Comparison of ENCODE assay signal across 8 mouse cellular contexts in genomic region chr3:58122456-58123359, GRCm38 (mm10).
A peak's percentile ranks its signal among the peaks of the same experiment; 100 is the strongest.
DNase-seq lines count a peak whose midpoint lies in the region; ATAC-seq lines count a peak whose summit lies in the region.

No protein-coding gene starts in this region.

- peak; percentile 30; the same call in 1 of the 2 replicates for ATAC-seq in embryonic facial prominence, embryonic 13.5 days (ENCODE audit: insufficient number of reproducible peaks, insufficient read depth, low FRiP score, low TSS enrichment, low read depth)
- peak; percentile 87 for ATAC-seq in kidney, embryonic 14.5 days (ENCODE audit: low FRiP score, low TSS enrichment)
- ATAC-seq in stomach, embryonic 14.5 days (ENCODE audit: insufficient number of reproducible peaks, insufficient read depth, low FRiP score, low read depth): peak; percentile 72; the same call in 1 of the 2 replicates

- no peak overlapping the region for H3K4me2 ChIP-seq in embryonic facial prominence, embryonic 13.5 days
- H3K4me2 ChIP-seq in kidney, embryonic 14.5 days (replicated peaks; ENCODE audit: low read depth, low read length): no peak overlapping the region
- no peak overlapping the region for H3K4me2 ChIP-seq in stomach, embryonic 14.5 days (replicated peaks; ENCODE audit: low read depth, low read length)

- no peaks in the 10 kb centered on the region for H3K9me3 ChIP-seq in embryonic facial prominence, embryonic 13.5 days
- no peaks in the 10 kb centered on the region for H3K9me3 ChIP-seq in heart, embryonic 10.5 days
- H3K9me3 ChIP-seq in kidney, embryonic 14.5 days (ENCODE audit: control insufficient read depth, low read length): no peaks in the 10 kb centered on the region
- H3K9me3 ChIP-seq in stomach, embryonic 14.5 days (ENCODE audit: control insufficient read depth, low read depth, low read length): no peaks in the 10 kb centered on the region

- H3K27me3 ChIP-seq in embryonic facial prominence, embryonic 13.5 days: no peaks in the 10 kb centered on the region
- H3K27me3 ChIP-seq in heart, embryonic 10.5 days (ENCODE audit: insufficient read depth, poor library complexity, severe bottlenecking): no peaks in the 10 kb centered on the region
- no peaks in the 10 kb centered on the region for H3K27me3 ChIP-seq in kidney, embryonic 14.5 days (ENCODE audit: control insufficient read depth, insufficient read depth, low read length)
- no peaks in the 10 kb centered on the region for H3K27me3 ChIP-seq in stomach, embryonic 14.5 days (ENCODE audit: control insufficient read depth, insufficient read depth, low read length)

- no peak overlapping the region for H3K9ac ChIP-seq in embryonic facial prominence, embryonic 13.5 days
- no peak overlapping the region for H3K9ac ChIP-seq in kidney, embryonic 14.5 days (ENCODE audit: low read depth, low read length)
- H3K9ac ChIP-seq in stomach, embryonic 14.5 days (replicated peaks; ENCODE audit: low read depth, low read length): no peak overlapping the region

- no peaks in the 10 kb centered on the region for H3K36me3 ChIP-seq in embryonic facial prominence, embryonic 13.5 days
- H3K36me3 ChIP-seq in heart, embryonic 10.5 days: no peaks in the 10 kb centered on the region
- no peaks in the 10 kb centered on the region for H3K36me3 ChIP-seq in kidney, embryonic 14.5 days (ENCODE audit: control insufficient read depth, insufficient read depth, low read length)
- no peaks in the 10 kb centered on the region for H3K36me3 ChIP-seq in stomach, embryonic 14.5 days (ENCODE audit: control insufficient read depth, insufficient read depth, low read length)

- no peak overlapping the region for H3K27ac ChIP-seq in embryonic facial prominence, embryonic 13.5 days
- H3K27ac ChIP-seq in heart, embryonic 10.5 days: peak overlapping the region; percentile 70
- H3K27ac ChIP-seq in kidney, embryonic 14.5 days (ENCODE audit: low read depth, low read length): no peak overlapping the region
- H3K27ac ChIP-seq in stomach, embryonic 14.5 days (ENCODE audit: low read length): no peak overlapping the region

- DNase-seq in 3T3-L1 (ENCODE audit: low read depth, low spot score) (peak; percentile 92), liver (peak; percentile 64)
- peak; percentile 78 to 84 for DNase-seq in adrenal gland, postnatal 36 days
- DNase-seq in heart, embryonic 10.5 days (ENCODE audit: low spot score): peak; percentile 91
- peak; percentile 54 for DNase-seq in naive thymus-derived CD4-positive, alpha-beta T cell, adult 2 months (ENCODE audit: low read depth)

- no peak overlapping the region for H3K4me3 ChIP-seq in embryonic facial prominence, embryonic 13.5 days
- H3K4me3 ChIP-seq in heart, embryonic 10.5 days: no peak overlapping the region
- H3K4me3 ChIP-seq in kidney, embryonic 14.5 days (ENCODE audit: low read length): no peak overlapping the region
- no peak overlapping the region for H3K4me3 ChIP-seq in stomach, embryonic 14.5 days (ENCODE audit: low read depth, low read length)

- H3K4me1 ChIP-seq in embryonic facial prominence, embryonic 13.5 days: 0 out of 2 replicates have a peak, but pooled peaks cover 4% of the 10 kb centered on the region
- H3K4me1 ChIP-seq in heart, embryonic 10.5 days: peaks cover 3% of the 10 kb centered on the region; the same call in 1 of the 2 replicates
- H3K4me1 ChIP-seq in kidney, embryonic 14.5 days (ENCODE audit: control insufficient read depth, insufficient read depth, low read length): no peaks in the 10 kb centered on the region
- H3K4me1 ChIP-seq in stomach, embryonic 14.5 days (ENCODE audit: control insufficient read depth, insufficient read depth, low read length): no peaks in the 10 kb centered on the region

- 45% methylated on average over 19 of the region's 19 CpGs for WGBS in embryonic facial prominence, embryonic 13.5 days
- 44% methylated on average over 19 of the region's 19 CpGs for WGBS in heart, embryonic 10.5 days
- WGBS in kidney, embryonic 14.5 days: 42% methylated on average over 19 of the region's 19 CpGs
- 45% methylated on average over 19 of the region's 19 CpGs for whole genome bisulfite sequencing in stomach, embryonic 14.5 days

Comparison
In these comparisons a context has a peak if more than half of its experiments do, and no peak if none do; other contexts are left out.
1. ATAC-seq: peak in every context shown above with its lines; median percentile 87 in kidney, embryonic 14.5 days; 72 in stomach, embryonic 14.5 days; 30 in embryonic facial prominence, embryonic 13.5 days.